Mouse (Mus musculus): ENCODE measurements around the gene Mrps24. TPM values are rescaled to one million over a fixed set of nuclear protein-coding genes. Genes with fewer than 3 reads are reported as not detected.

The Mrps24 gene
- polyA plus RNA-seq, 3 experiments from 2014 or later = 32.6 to 72.2 (median 48.1) TPM

DNA sequence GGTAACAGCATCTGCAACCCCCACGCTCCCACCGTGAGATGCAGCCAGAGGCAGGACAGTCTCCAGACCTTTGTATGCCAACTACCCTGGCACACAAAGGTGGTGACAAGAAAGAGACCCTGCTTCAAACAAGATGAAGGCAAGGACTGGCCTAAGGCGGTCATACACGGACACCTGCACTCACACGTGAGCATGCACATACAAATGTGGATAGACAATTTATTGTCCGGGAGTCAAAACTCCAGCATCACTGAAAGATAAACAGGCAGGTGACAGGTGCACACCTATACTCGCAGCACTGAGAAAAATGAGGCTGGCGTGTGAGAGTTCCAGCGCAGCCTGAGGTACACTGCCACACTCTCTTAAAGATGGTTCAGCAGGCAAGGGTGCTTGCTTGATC lies 9.5 kb downstream of the Mrps24 start:
- ATAC-seq = no peak

DNA sequence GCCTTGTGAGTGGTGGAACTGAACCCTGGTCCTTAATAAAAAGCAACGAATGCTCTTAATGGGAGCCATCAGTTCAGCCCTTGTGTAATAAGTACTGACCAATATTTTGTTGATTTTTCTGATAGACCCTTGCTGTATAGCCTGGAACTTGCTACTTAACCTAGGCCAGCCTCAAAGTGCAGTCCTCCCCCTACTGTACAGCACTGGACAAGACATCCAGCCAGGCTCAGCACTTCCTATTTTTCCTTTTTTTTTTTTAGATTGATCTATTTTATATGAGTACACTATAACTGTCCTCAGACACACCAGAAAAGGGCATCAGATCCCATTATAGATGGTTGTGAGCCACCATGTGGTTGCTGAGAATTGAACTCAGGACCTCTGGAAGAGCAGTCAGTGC lies 12.1 kb downstream of the Mrps24 start:
- no peak for ATAC-seq

DNA sequence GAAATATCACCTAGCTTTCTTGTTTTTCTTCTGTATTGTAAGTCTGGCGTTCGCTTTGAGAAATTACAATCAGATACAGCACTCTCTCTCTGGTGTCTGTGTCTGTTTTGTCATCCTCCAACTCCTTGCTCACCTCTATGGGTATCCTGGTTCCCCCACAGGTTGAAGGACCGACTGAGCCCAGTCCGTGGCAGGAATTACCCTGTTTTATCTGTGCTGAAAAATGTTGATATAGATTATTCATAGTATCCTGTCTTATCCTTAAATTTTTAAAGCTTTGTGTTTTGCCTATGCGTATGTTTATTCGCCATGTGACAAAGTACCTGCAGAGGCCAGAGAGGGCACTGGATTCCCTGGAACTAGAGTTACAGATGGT lies 12.5 kb downstream of the Mrps24 start:
- ATAC-seq = no peak

DNA sequence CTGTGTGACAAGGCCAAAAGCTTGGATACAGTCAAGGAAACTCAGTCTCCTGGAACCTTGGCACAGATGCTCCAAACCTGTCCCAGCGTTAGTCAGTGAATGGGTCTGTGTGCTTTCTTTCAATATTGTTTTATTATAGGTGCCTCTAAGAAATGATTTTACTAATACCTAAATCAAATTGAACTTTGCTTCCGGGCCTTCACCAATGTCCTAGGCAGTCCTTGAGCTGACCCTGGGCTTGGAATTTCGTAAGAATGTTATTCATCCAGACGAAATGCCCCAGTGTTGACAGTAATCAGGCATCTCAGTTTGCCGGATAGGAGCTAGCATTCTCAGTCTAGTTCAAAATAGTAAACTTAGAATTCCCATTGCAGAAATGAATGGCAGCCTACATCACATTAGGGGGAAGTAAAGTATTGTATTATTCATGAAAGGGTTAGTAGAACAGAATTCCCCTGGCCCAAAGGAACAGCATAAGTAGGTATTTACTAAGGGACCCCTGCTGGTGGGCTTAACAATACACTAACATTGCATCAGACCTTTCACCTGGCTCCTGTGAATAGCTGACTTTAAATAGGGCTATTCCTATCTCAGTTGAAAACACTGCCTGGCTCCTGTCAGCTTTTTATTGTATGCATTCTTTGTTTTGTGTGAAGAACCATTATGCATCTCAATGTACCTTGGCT lies 13.1 kb downstream of the Mrps24 start:
- no peak for ATAC-seq

DNA sequence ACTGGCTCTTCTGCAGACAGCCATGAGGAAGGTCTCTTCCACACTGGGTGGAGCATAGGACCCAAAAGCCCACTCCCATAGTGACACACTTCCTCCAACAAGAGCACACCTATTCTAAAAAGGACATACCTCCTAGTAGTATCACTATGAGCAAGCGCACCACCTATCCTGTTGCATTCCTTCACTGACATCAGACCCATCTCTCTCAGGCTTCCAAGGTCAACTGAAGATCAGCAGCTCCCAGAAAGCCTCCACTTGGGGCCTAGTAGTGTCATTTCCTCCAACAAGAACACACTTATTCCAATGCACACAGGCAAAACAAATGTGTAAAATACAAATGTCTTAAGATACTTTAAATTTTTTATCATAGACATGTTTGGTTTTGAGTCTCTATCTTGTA lies 13.7 kb downstream of the Mrps24 start:
- ATAC-seq = no peak

DNA sequence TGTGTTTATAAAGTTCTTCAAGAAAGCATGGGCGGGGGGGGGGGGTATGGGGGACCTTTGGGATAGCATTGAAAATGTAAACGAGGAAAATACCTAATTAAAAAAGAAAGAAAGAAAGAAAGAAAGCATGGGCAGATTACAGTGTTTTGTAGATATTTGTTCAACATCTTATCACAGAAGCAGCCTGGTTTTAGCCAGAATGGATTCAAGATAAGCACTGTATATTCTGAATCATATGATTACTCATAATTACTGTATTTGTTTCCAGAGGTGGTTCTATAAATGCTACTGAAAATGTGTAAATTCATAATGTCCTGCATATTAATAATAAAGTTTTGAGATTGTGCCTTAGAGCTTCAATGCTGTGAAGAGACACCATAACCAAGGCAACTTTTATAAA lies 14.2 kb downstream of the Mrps24 start:
- ATAC-seq = no peak

DNA sequence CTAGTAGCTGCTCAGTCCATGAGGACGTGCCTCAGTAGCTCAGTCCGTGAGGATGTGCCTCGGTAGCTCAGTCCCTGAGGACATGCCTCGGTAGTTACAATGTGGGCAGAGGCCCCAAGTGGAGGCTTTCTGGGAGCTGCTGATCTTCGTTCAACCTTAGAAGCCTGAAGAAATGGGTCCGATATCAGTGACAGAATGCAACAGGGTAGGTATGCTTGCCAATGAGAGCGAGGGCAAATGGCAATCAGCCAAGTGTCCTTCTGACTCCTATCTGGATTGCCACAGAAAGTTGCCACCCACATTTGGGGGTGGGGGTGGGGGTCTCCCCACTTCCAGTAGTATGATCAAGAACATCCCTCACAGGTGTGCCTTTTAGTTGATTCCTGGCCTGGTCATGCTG lies 14.7 kb downstream of the Mrps24 start:
- ATAC-seq = no peak

DNA sequence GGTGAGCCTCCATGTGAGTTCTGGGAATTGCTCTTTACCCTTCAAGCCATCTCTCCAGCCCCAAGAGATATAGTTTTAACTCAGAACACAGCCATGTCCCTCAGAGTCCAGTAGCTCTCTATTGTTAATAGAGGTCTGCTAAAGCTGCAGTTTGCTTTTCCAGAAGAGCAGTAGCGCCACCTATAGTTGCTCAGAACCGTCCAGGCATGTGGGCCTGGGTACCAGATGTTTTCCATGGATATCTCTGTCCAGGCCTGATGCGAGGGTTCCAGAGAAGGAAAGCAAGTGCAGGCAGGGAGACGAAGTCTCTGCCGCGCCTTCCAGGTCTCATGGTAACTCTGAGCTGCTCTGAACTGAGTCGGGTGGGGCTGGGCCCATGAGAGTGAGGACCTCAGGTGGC lies 23.7 kb downstream of the Mrps24 start:
- no peak for ATAC-seq

DNA sequence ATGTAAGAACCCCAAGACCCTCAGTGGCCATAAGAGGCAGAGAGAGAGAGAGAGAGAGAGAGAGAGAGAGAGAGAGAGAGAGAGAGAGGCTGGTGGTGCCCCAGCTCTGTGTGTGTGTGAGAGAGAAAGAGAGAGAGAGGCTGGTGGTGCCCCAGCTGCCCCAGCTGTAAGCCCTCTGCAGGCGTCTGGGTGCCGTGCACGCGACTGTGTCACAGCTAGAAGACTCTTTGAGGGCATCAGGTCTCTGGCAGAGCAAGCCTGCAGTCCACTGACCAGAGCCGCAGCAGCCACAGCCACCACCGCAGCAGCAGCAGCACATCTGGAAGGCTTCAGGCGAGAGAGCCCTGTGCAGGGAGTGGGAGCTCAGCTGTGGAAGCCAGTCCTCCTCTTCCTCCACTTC lies 31.2 kb downstream of the Mrps24 start:
- ATAC-seq = no peak

DNA sequence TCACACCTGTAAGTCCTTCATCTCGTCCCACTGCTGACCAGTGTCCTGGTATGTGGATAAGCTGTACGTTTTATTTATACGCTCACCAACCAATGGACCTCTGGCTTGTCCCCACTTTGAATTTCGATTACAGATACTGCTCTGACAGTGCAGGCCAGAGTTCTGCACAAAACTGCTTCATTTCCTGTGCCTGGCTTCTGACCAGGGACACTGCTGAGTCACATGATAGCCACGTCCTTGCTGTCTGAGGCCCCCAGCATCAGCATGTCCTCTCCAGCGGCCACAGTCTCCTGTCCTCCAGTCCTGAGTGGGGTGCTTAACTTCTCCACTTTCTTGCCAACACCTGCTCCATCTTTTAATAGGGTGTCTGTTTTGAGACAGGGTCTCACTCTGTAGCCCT lies 32.9 kb downstream of the Mrps24 start:
- ATAC-seq = no peak

Other genes starting within 250 kb of the Mrps24 start
- gene Xbp1, start 195.0 kb downstream of the Mrps24 start, polyA plus RNA-seq (2017; shearing (Covaris generic)) = 10 to 100 TPM; 41.8 to 48.9 (median 45.0) TPM
- 1 to 10 TPM; 3.3 to 5.9 (median 3.6) TPM for gene Ccdc117, start 173.5 kb downstream of the Mrps24 start, polyA plus RNA-seq (2017; shearing (Covaris generic))
- not detected for gene Ankrd36, start 146.0 kb downstream of the Mrps24 start, polyA plus RNA-seq (2017; shearing (Covaris generic))
- 1 to 10 TPM; 4.8 to 7.2 (median 6.3) TPM for gene Urgcp, start 46.7 kb upstream of the Mrps24 start, polyA plus RNA-seq (2017; shearing (Covaris generic))
- gene Dbnl, start 72.8 kb upstream of the Mrps24 start, polyA plus RNA-seq (2017; shearing (Covaris generic)) = 100 to 1,000 TPM; 127 to 153 (median 139) TPM
- gene Pgam2, start 88.1 kb upstream of the Mrps24 start, polyA plus RNA-seq (2017; shearing (Covaris generic)) = 1 to 10 TPM; 1.6 to 2.3 (median 2.3) TPM
- gene Polm, start 122.3 kb upstream of the Mrps24 start, polyA plus RNA-seq (2017; shearing (Covaris generic)) = 10 to 100 TPM; 15.9 to 27.5 (median 21.3) TPM
- under 1 TPM in 2 of 3 experiments, not detected in 1; 0.13 to 0.90 TPM for gene Aebp1, start 146.3 kb upstream of the Mrps24 start, polyA plus RNA-seq (2017; shearing (Covaris generic))
- gene Pold2, start 162.6 kb upstream of the Mrps24 start, polyA plus RNA-seq (2017; shearing (Covaris generic)) = 10 to 100 TPM; 22.6 to 33.0 (median 30.2) TPM
- not detected for gene Myl7, start 183.1 kb upstream of the Mrps24 start, polyA plus RNA-seq (2017; shearing (Covaris generic))
- gene Gck, start 234.4 kb upstream of the Mrps24 start, polyA plus RNA-seq (2017; shearing (Covaris generic)) = not detected
- gene Ykt6, start 240.0 kb upstream of the Mrps24 start, polyA plus RNA-seq (2017; shearing (Covaris generic)) = 10 to 100 TPM; 26.3 to 31.4 (median 27.1) TPM

Measured in inflammation-experienced regulatory T-cells, adult 6 months (primary cell).